ENCODE assay signal across 25 mouse cellular contexts in the genomic region with DNA sequence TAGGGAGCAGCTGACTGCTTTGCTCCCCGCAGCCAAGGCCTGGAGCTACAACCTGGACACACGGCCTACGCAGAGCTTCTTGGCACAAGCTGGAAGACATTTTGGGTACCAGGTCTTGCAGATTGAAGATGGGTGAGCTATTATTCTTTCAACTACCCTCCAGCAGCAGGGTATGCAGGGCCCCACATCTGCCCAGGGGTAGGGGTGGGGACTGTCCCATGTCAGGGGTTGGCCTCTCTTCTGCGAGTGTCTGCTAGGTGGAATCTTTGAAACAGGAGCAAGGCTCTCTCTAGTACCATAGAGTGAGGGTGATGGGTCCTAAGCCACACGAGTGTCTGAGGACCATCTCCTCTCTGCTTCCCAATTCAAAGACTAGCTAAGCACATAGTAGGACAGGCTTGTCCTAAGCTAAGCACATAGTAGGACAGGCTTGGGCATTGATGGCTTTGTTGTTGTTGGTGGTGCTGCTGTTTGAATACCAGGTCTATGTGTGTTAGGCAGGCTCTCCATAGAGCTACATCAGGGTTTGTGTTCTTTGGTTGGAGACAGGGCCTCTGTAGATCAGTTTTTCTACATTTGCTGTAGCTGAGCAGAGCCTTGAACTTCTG. TPM values are rescaled to one million over a fixed set of nuclear protein-coding genes. Genes with fewer than 3 reads are reported as not detected.
DNase-seq lines count a peak whose midpoint lies in the region; ATAC-seq and TF ChIP-seq lines count a peak whose summit lies in the region.
"Had no signal": no experiment of that assay in that cellular context is flagged by ENCODE, and none has a peak within 500 bp of the region (broad histone marks: within the 10 kb centered on the region; RNA-seq: fewer than 3 reads in every experiment).

No protein-coding gene starts in this region.

- ATAC-seq in heart, embryonic 16.5 days (replicated peaks; ENCODE audit: extremely low read depth, insufficient read depth, low FRiP score), result no peak
- no peak for ATAC-seq in heart, embryonic 11.5 days (replicated peaks; ENCODE audit: insufficient number of reproducible peaks, low FRiP score, low TSS enrichment)
- ATAC-seq in kidney, embryonic 15.5 days (replicated peaks; ENCODE audit: low FRiP score), result no peak
- ATAC-seq: forebrain, embryonic 15.5 days had no signal

- no peaks in the 10 kb centered on the region for H3K27me3 ChIP-seq in heart, embryonic 16.5 days (ENCODE audit: control insufficient read depth, insufficient read depth, low read length)
- no peaks in the 10 kb centered on the region for H3K27me3 ChIP-seq in heart, embryonic 11.5 days (ENCODE audit: control insufficient read depth, insufficient read depth, low read length)
- H3K27me3 ChIP-seq in thymus, adult 2 months (ENCODE audit: control insufficient read depth, insufficient read depth, low read length), result no peaks in the 10 kb centered on the region
- no peaks in the 10 kb centered on the region for H3K27me3 ChIP-seq in small intestine, adult 2 months (ENCODE audit: control insufficient read depth, insufficient read depth, low read length)
- H3K27me3 ChIP-seq in kidney, embryonic 15.5 days, result no peaks in the 10 kb centered on the region
- H3K27me3 ChIP-seq: forebrain, embryonic 15.5 days; heart, embryonic 12.5 days; hindbrain, embryonic 13.5 days; limb, embryonic 15.5 days; lung, embryonic 15.5 days; stomach, embryonic 15.5 days had no signal

- H3K9ac ChIP-seq in heart, embryonic 16.5 days (ENCODE audit: low read length), result no peak overlapping the region
- H3K9ac ChIP-seq in heart, embryonic 11.5 days (ENCODE audit: low read depth, low read length), result no peak overlapping the region
- H3K9ac ChIP-seq in kidney, embryonic 15.5 days, result no peak overlapping the region
- H3K9ac ChIP-seq: forebrain, embryonic 15.5 days; heart, embryonic 12.5 days; hindbrain, embryonic 13.5 days; limb, embryonic 15.5 days; lung, embryonic 15.5 days; stomach, embryonic 15.5 days had no signal

- H3K27ac ChIP-seq in heart, embryonic 16.5 days (ENCODE audit: low read length), result no peak overlapping the region
- H3K27ac ChIP-seq in heart, embryonic 11.5 days (ENCODE audit: low read depth, low read length), result no peak overlapping the region
- H3K27ac ChIP-seq in thymus, adult 2 months (ENCODE audit: control insufficient read depth, insufficient read depth, low read length), result peak overlapping the region; percentile 26
- no peak overlapping the region for H3K27ac ChIP-seq in small intestine, adult 2 months (ENCODE audit: insufficient read depth, low read depth, low read length)
- H3K27ac ChIP-seq in kidney, embryonic 15.5 days, result no peak overlapping the region
- H3K27ac ChIP-seq: forebrain, embryonic 15.5 days; hindbrain, embryonic 13.5 days; limb, embryonic 15.5 days; macrophage; stomach, embryonic 15.5 days had no signal

- no peak for TF ChIP-seq CTCF in thymus, adult 2 months (IDR thresholded peaks at IDR 0.05; ENCODE audit: borderline replicate concordance, control insufficient read depth, extremely low read depth, insufficient read depth, low read length, poor library complexity)
- TF ChIP-seq CTCF in small intestine, adult 2 months (IDR thresholded peaks at IDR 0.05; ENCODE audit: extremely low read depth, insufficient read length, insufficient replicate concordance, low read depth, low read length), result no peak

- no peaks in the 10 kb centered on the region for H3K36me3 ChIP-seq in heart, embryonic 16.5 days (ENCODE audit: control insufficient read depth, insufficient read depth)
- H3K36me3 ChIP-seq in heart, embryonic 11.5 days (ENCODE audit: control insufficient read depth, insufficient read depth, low read length), result no peaks in the 10 kb centered on the region
- H3K36me3 ChIP-seq in thymus, adult 2 months (ENCODE audit: control insufficient read depth, insufficient read depth, low read length), result peaks cover 34% of the 10 kb centered on the region
- H3K36me3 ChIP-seq in small intestine, adult 2 months (ENCODE audit: control insufficient read depth, insufficient read depth, low read length), result no peaks in the 10 kb centered on the region
- H3K36me3 ChIP-seq in kidney, embryonic 15.5 days, result no peaks in the 10 kb centered on the region
- H3K36me3 ChIP-seq: forebrain, embryonic 15.5 days; heart, embryonic 12.5 days; hindbrain, embryonic 13.5 days; limb, embryonic 15.5 days; lung, embryonic 15.5 days; stomach, embryonic 15.5 days had no signal

- no peak overlapping the region for H3K4me3 ChIP-seq in heart, embryonic 16.5 days (ENCODE audit: low read length)
- no peak overlapping the region for H3K4me3 ChIP-seq in heart, embryonic 11.5 days (ENCODE audit: low read depth, low read length)
- H3K4me3 ChIP-seq in thymus, adult 2 months (ENCODE audit: control insufficient read depth, insufficient read depth, low read length), result peak overlapping the region; percentile 76
- H3K4me3 ChIP-seq in small intestine, adult 2 months (ENCODE audit: low read depth, low read length), result peak overlapping the region; percentile 43; the same call in 1 of the 2 replicates
- H3K4me3 ChIP-seq in kidney, embryonic 15.5 days (replicated peaks), result no peak overlapping the region
- H3K4me3 ChIP-seq: forebrain, embryonic 15.5 days; heart, embryonic 12.5 days; hindbrain, embryonic 13.5 days; limb, embryonic 15.5 days; lung, embryonic 15.5 days had no signal

- 96% methylated on average over 5 of the region's 5 CpGs for WGBS in heart, embryonic 16.5 days
- 91% methylated on average over 5 of the region's 5 CpGs for WGBS in heart, embryonic 11.5 days (ENCODE audit: insufficient replicate concordance)
- WGBS in thymus, adult 2 months, result 66% methylated on average over 5 of the region's 5 CpGs
- 92% methylated on average over 5 of the region's 5 CpGs for WGBS in small intestine, adult 2 months
- 84% methylated on average over 5 of the region's 5 CpGs for WGBS in kidney, embryonic 15.5 days

- H3K4me1 ChIP-seq in heart, embryonic 16.5 days (ENCODE audit: control insufficient read depth, insufficient read depth, low read length), result peaks cover 3% of the 10 kb centered on the region; the same call in 1 of the 2 replicates
- no peaks in the 10 kb centered on the region for H3K4me1 ChIP-seq in heart, embryonic 11.5 days (ENCODE audit: control insufficient read depth, insufficient read depth, low read length)
- H3K4me1 ChIP-seq in thymus, adult 2 months (replicated peaks; ENCODE audit: control insufficient read depth, insufficient read depth, low read length), result peaks cover 31% of the 10 kb centered on the region
- H3K4me1 ChIP-seq in small intestine, adult 2 months (ENCODE audit: control insufficient read depth, insufficient read depth, insufficient read length, low read length), result no peaks in the 10 kb centered on the region
- no peaks in the 10 kb centered on the region for H3K4me1 ChIP-seq in kidney, embryonic 15.5 days
- H3K4me1 ChIP-seq: forebrain, embryonic 15.5 days; hindbrain, embryonic 13.5 days; limb, embryonic 15.5 days; lung, embryonic 15.5 days; stomach, embryonic 15.5 days had no signal

- H3K4me2 ChIP-seq in heart, embryonic 16.5 days (ENCODE audit: low read depth, low read length), result peak overlapping the region; percentile 27
- no peak overlapping the region for H3K4me2 ChIP-seq in heart, embryonic 11.5 days
- no peak overlapping the region for H3K4me2 ChIP-seq in kidney, embryonic 15.5 days
- H3K4me2 ChIP-seq: forebrain, embryonic 15.5 days; heart, embryonic 12.5 days; hindbrain, embryonic 13.5 days; limb, embryonic 15.5 days; lung, embryonic 15.5 days; midbrain, embryonic 11.5 days; stomach, embryonic 15.5 days had no signal

- no peak for DNase-seq in thymus, adult 2 months
- no peak for DNase-seq in thymus, postnatal 36 days
- DNase-seq in induced T-regulatory cell, adult 2 months (ENCODE audit: low read depth), result peak; percentile 61
- no peak for DNase-seq in urinary bladder, postnatal 10 days (ENCODE audit: low spot score)
- DNase-seq: adrenal gland, postnatal 25 days; cerebellum, adult 8-10 months; gastrocnemius, postnatal 10 days; heart, adult 11 months; heart, postnatal 36 days; kidney, adult 2 months; kidney, postnatal 10 days; left cerebral cortex, postnatal 4 days; right cerebral cortex, postnatal 25 days had no signal

- TF ChIP-seq POLR2A in thymus, adult 2 months (IDR thresholded peaks at IDR 0.05; ENCODE audit: control insufficient read depth, extremely low read depth, insufficient read depth, low read length, poor library complexity), result no peak
- TF ChIP-seq POLR2A in small intestine, adult 2 months (IDR thresholded peaks at IDR 0.05; ENCODE audit: low read depth, low read length), result no peak

- H3K9me3 ChIP-seq in heart, embryonic 16.5 days (replicated peaks; ENCODE audit: control insufficient read depth, low read length), result no peaks in the 10 kb centered on the region
- H3K9me3 ChIP-seq in heart, embryonic 11.5 days (replicated peaks; ENCODE audit: control insufficient read depth, low read length), result no peaks in the 10 kb centered on the region
- H3K9me3 ChIP-seq in kidney, embryonic 15.5 days (replicated peaks), result no peaks in the 10 kb centered on the region
- H3K9me3 ChIP-seq: forebrain, embryonic 15.5 days; heart, embryonic 12.5 days; hindbrain, embryonic 13.5 days; limb, embryonic 15.5 days; lung, embryonic 15.5 days; stomach, embryonic 15.5 days had no signal

RNA-seq across cellular contexts. Expression of gene Itgal, which starts 1.6 kb away (rescaled TPM):
- polyA plus RNA-seq in heart, embryonic 16.5 days (2015; fragmentation: Nextera tagmentation; extraction: Ambion mirVana), result 3.3 and 8.1 TPM in 2 replicates
- polyA plus RNA-seq in heart, embryonic 11.5 days (2014; fragmentation: Nextera tagmentation; extraction: Ambion mirVana), result 0.46 and 0.68 TPM in 2 replicates
- polyA plus RNA-seq in thymus, adult 2 months (2012; rRNA removed), result 353 and 356 TPM in 2 replicates
- polyA plus RNA-seq in small intestine, adult 2 months (2012; rRNA removed), result 5.7 and 12.5 TPM in 2 replicates
- 0.82 and 1.2 TPM in 2 replicates for polyA plus RNA-seq in kidney, embryonic 15.5 days (2015; fragmentation: Nextera tagmentation; extraction: Ambion mirVana)

RNA-seq across cellular contexts. Expression of gene Sephs2, which starts 23.8 kb away (rescaled TPM):
- polyA plus RNA-seq in heart, embryonic 16.5 days (2015; fragmentation: Nextera tagmentation; extraction: Ambion mirVana), result 48.7 and 52.8 TPM in 2 replicates
- polyA plus RNA-seq in heart, embryonic 11.5 days (2014; fragmentation: Nextera tagmentation; extraction: Ambion mirVana), result 80.8 and 87.8 TPM in 2 replicates
- polyA plus RNA-seq in thymus, adult 2 months (2012; rRNA removed), result 37.2 and 46.3 TPM in 2 replicates
- polyA plus RNA-seq in small intestine, adult 2 months (2012; rRNA removed), result 44.5 and 81.9 TPM in 2 replicates
- polyA plus RNA-seq in kidney, embryonic 15.5 days (2015; fragmentation: Nextera tagmentation; extraction: Ambion mirVana), result 112 and 113 TPM in 2 replicates

RNA-seq across cellular contexts. Expression of gene Dctpp1, which starts 37.2 kb away (rescaled TPM):
- 129 and 142 TPM in 2 replicates for polyA plus RNA-seq in heart, embryonic 16.5 days (2015; fragmentation: Nextera tagmentation; extraction: Ambion mirVana)
- 184 and 197 TPM in 2 replicates for polyA plus RNA-seq in heart, embryonic 11.5 days (2014; fragmentation: Nextera tagmentation; extraction: Ambion mirVana)
- 122 and 125 TPM in 2 replicates for polyA plus RNA-seq in thymus, adult 2 months (2012; rRNA removed)
- polyA plus RNA-seq in small intestine, adult 2 months (2012; rRNA removed), result 56.3 and 62.1 TPM in 2 replicates
- polyA plus RNA-seq in kidney, embryonic 15.5 days (2015; fragmentation: Nextera tagmentation; extraction: Ambion mirVana), result 224 and 226 TPM in 2 replicates

RNA-seq across cellular contexts. Expression of gene Zfp768, which starts 47.7 kb away (rescaled TPM):
- polyA plus RNA-seq in heart, embryonic 16.5 days (2015; fragmentation: Nextera tagmentation; extraction: Ambion mirVana), result 17.1 and 20.0 TPM in 2 replicates
- polyA plus RNA-seq in heart, embryonic 11.5 days (2014; fragmentation: Nextera tagmentation; extraction: Ambion mirVana), result 4.7 and 6.0 TPM in 2 replicates
- 8.6 and 11.1 TPM in 2 replicates for polyA plus RNA-seq in thymus, adult 2 months (2012; rRNA removed)
- polyA plus RNA-seq in small intestine, adult 2 months (2012; rRNA removed), result 27.3 and 47.4 TPM in 2 replicates
- polyA plus RNA-seq in kidney, embryonic 15.5 days (2015; fragmentation: Nextera tagmentation; extraction: Ambion mirVana), result 21.5 and 25.1 TPM in 2 replicates

RNA-seq across cellular contexts. Expression of gene Zfp771, which starts 53.6 kb away (rescaled TPM):
- 38.0 and 39.6 TPM in 2 replicates for polyA plus RNA-seq in heart, embryonic 16.5 days (2015; fragmentation: Nextera tagmentation; extraction: Ambion mirVana)
- 35.6 and 39.7 TPM in 2 replicates for polyA plus RNA-seq in heart, embryonic 11.5 days (2014; fragmentation: Nextera tagmentation; extraction: Ambion mirVana)
- polyA plus RNA-seq in thymus, adult 2 months (2012; rRNA removed), result 91.3 and 102 TPM in 2 replicates
- 100.0 and 118 TPM in 2 replicates for polyA plus RNA-seq in small intestine, adult 2 months (2012; rRNA removed)
- 59.3 and 62.3 TPM in 2 replicates for polyA plus RNA-seq in kidney, embryonic 15.5 days (2015; fragmentation: Nextera tagmentation; extraction: Ambion mirVana)

Comparison
In these comparisons a context has a peak if more than half of its experiments do, and no peak if none do; other contexts are left out.
1. H3K4me3 ChIP-seq: peak in thymus, adult 2 months (single experiment) and small intestine, adult 2 months (single experiment); none in heart, embryonic 16.5 days (single experiment), heart, embryonic 11.5 days (single experiment) and kidney, embryonic 15.5 days (single experiment).
2. RNA of gene Itgal, which starts 1.6 kb away (polyA plus RNA-seq): 353 to 356 TPM in thymus, adult 2 months; 5.7 to 12.5 TPM in small intestine, adult 2 months, 3.3 to 8.1 TPM in heart, embryonic 16.5 days, 0.82 to 1.2 TPM in kidney, embryonic 15.5 days and 0.46 to 0.68 TPM in heart, embryonic 11.5 days; every median in the first group is over 10 times any median in the second.